Mouse (Mus musculus): ENCODE measurements at regions not wholly inside any gene's neighbourhood (a gene's known extent, or its start where the extent isn't known, plus 50 kb on each side); places are given as distances from the start of the nearest gene placed in this dataset.

GRCm38 (mm10) chr9:66646226-66646625 is 53.3 kb upstream of the Usp3 start:
- peak; percentile 76 to 92 for DNase-seq (ENCODE audit: low spot score in 2 of 2)

- no peak for DNase-seq (ENCODE audit: low spot score in 2 of 2)
Measured at GRCm38 (mm10) chr9:66651306-66651705, 58.4 kb upstream of the Usp3 start.

GRCm38 (mm10) chr9:66657116-66657758 is 56.2 kb upstream of the Car12 start:
- no peak for DNase-seq (ENCODE audit: low spot score in 2 of 2)

- no peak for DNase-seq (ENCODE audit: low spot score in 2 of 2)
Measured at GRCm38 (mm10) chr9:66658707-66659242, 54.7 kb upstream of the Car12 start.

GRCm38 (mm10) chr9:66659781-66660445 is 53.6 kb upstream of the Car12 start:
- DNase-seq (ENCODE audit: low spot score in 2 of 2): no peak

GRCm38 (mm10) chr9:66661596-66661995 is 51.9 kb upstream of the Car12 start:
- peak in 1 of 2 experiments; percentile 28 for DNase-seq (ENCODE audit: low spot score in 2 of 2)

GRCm38 (mm10) chr9:66662443-66662842 is 51.0 kb upstream of the Car12 start:
- DNase-seq (ENCODE audit: low spot score in 2 of 2): no peak

All from layer of hippocampus, adult 8-10 months (tissue).